Mouse (Mus musculus): ENCODE measurements around the gene Lgr5. TPM values are rescaled to one million over a fixed set of nuclear protein-coding genes. Genes with fewer than 3 reads are reported as not detected.

Gene Lgr5
- polyA plus RNA-seq, 1 experiment: not detected

DNA sequence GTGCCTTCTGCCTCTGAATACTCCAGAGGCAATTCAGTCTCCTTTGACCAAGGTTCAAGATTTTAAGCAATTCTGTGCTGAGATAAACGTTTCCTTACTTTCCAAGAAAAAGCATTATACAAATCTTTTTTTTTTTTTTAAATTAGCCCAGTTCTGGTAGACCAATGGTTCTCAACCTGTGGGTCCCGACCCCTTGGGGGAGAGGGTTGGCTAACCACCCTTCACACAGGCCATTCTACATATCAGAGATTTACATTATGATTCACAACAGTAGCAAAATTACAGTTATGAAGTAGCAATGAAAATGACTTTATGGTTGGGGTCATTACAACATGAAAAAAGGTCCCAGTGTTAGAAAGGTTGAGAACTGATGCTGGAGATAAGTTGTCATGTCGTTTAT lies 36.5 kb downstream of the Lgr5 start:
- no peak overlapping the region for H3K27ac ChIP-seq (replicated peaks; ENCODE audit: low read depth, low read length)
- no peaks in the 10 kb centered on the region for H3K4me1 ChIP-seq (ENCODE audit: control insufficient read depth, insufficient read depth, insufficient read length, low read length)
- no peak overlapping the region for H3K4me3 ChIP-seq (ENCODE audit: insufficient read depth, low read depth, low read length)

DNA sequence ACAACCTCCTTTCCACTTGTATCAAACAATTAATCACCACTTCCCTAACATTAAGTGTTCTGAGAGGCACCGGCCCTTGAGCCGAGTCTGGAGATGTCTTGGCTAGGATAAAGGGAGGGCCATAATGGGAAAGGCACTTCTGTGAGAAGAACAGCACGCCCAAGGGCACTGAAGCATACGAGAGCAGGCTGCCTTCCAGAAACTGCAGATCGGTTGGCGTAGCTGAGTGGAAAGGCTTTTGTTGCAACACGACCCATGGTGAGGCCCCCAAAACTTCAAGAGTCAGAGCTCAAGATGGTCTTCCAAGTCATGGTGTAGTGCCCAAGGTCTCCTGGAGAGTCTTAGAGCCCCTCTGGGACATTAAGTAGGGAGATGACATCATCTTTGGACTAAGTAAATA lies 37.3 kb downstream of the Lgr5 start:
- Histone ChIP-seq H3K4me1 (ENCODE audit: control insufficient read depth, insufficient read depth, insufficient read length, low read length) (no peaks in the 10 kb centered on the region), H3K4me3 (ENCODE audit: insufficient read depth, low read depth, low read length) (no peak overlapping the region), H3K27ac (replicated peaks; ENCODE audit: low read depth, low read length) (no peak overlapping the region)

DNA sequence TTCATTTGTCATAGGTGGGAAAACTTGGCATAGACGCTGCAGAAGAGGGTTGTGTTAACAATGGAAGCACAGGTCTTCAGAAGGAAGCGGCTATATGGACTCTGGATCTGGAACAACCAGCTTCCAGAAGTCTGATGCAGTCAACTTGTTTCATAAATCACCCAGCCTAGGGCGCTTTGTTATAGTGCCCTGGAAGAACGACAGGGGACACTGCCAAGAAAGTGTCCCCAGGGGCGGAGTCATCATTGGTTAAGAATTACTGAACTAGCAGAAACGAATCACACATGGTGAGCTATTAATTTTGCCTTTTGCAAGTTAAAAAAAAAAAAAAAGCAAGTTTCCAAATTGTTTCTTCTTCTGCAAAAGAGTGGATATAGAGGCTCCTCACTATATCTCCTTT lies 44.7 kb downstream of the Lgr5 start:
- no peak overlapping the region for H3K27ac ChIP-seq (replicated peaks; ENCODE audit: low read depth, low read length)
- H3K4me1 ChIP-seq (ENCODE audit: control insufficient read depth, insufficient read depth, insufficient read length, low read length): no peaks in the 10 kb centered on the region
- H3K4me3 ChIP-seq (ENCODE audit: insufficient read depth, low read depth, low read length): no peak overlapping the region

DNA sequence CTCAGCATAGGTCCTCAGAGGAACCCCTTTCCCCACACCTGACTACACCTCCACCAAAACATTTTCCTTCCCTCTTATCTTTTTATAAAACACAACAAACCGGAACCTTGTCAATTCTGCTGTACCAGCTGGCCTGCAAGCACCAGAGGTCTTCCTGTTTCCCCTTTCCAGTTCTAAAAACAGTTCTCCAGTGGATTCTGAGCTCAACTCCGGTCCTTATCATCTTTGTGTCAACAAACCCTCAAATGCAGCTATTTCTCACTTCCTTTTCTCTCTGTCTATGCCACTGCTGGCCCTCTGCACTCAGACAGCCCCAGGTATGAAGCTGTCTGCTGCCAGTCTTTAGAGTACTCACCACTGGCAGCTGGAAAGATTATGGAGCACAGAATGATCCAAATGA lies 56.8 kb downstream of the Lgr5 start:
- Histone ChIP-seq H3K27ac (replicated peaks; ENCODE audit: low read depth, low read length) (no peak overlapping the region), H3K4me3 (ENCODE audit: insufficient read depth, low read depth, low read length) (no peak overlapping the region), H3K4me1 (ENCODE audit: control insufficient read depth, insufficient read depth, insufficient read length, low read length) (no peaks in the 10 kb centered on the region)

DNA sequence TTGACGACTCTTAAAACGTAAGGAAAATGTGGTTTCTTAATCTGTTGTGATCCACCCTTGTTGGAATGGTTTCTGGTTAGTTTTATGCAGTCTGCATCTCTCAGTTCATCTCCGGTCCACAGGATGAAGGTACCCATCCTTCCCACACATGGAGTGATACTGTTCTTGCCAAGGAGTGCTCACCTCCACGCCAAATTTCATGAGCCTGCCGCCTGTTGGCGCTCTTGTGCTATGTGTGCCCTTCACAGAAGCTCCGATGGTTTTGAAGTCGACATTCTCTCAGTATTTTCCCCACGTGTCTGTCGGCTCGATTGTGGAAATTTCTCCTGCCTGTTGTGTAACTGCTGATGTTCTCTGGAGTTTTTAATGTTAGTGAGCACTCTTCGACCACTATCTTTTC lies 57.8 kb downstream of the Lgr5 start:
- H3K4me3 ChIP-seq (ENCODE audit: insufficient read depth, low read depth, low read length): no peak overlapping the region
- H3K4me1 ChIP-seq (ENCODE audit: control insufficient read depth, insufficient read depth, insufficient read length, low read length): no peaks in the 10 kb centered on the region
- H3K27ac ChIP-seq (replicated peaks; ENCODE audit: low read depth, low read length): no peak overlapping the region

DNA sequence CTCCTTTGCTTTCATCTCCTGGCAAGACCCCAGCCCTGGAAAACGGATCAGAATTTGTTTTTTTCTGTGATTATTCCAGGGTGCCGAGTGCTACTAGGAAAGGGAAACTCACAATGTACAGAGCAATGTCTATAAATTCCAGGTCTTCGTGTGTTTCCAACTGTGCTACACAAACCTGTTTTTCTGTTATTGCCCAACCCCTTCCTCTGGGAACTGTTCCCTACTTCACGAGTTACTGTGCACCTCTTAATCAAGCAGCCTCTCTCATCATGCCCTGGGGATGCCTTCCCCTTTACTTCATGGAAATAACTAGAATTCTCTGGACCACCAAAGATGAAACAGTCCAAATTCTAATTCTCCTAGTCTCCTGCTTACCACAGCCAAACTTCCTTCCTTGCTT lies 58.7 kb downstream of the Lgr5 start:
- Histone ChIP-seq H3K27ac (replicated peaks; ENCODE audit: low read depth, low read length) (no peak overlapping the region), H3K4me1 (ENCODE audit: control insufficient read depth, insufficient read depth, insufficient read length, low read length) (no peaks in the 10 kb centered on the region), H3K4me3 (ENCODE audit: insufficient read depth, low read depth, low read length) (no peak overlapping the region)

DNA sequence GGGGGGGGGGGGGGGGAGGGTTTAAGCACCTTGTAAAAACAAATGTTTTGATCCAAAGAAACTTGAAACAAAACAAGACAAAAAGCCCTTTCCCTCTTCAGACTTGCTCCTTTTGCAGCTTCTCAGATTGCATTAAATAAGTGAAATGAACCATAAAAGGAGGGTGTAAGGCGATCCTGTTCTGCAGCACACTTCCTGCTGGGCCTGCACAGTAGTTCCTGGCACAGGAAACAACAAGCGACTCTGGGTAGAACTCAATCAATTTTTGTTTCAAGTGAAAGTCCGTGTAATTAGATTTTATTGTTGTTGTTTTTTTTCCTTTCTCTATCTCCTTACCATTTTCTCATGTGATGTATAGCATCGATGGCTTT lies 66.5 kb downstream of the Lgr5 start:
- Histone ChIP-seq H3K4me1 (ENCODE audit: control insufficient read depth, insufficient read depth, insufficient read length, low read length) (no peaks in the 10 kb centered on the region), H3K4me3 (ENCODE audit: insufficient read depth, low read depth, low read length) (no peak overlapping the region), H3K27ac (replicated peaks; ENCODE audit: low read depth, low read length) (no peak overlapping the region)

DNA sequence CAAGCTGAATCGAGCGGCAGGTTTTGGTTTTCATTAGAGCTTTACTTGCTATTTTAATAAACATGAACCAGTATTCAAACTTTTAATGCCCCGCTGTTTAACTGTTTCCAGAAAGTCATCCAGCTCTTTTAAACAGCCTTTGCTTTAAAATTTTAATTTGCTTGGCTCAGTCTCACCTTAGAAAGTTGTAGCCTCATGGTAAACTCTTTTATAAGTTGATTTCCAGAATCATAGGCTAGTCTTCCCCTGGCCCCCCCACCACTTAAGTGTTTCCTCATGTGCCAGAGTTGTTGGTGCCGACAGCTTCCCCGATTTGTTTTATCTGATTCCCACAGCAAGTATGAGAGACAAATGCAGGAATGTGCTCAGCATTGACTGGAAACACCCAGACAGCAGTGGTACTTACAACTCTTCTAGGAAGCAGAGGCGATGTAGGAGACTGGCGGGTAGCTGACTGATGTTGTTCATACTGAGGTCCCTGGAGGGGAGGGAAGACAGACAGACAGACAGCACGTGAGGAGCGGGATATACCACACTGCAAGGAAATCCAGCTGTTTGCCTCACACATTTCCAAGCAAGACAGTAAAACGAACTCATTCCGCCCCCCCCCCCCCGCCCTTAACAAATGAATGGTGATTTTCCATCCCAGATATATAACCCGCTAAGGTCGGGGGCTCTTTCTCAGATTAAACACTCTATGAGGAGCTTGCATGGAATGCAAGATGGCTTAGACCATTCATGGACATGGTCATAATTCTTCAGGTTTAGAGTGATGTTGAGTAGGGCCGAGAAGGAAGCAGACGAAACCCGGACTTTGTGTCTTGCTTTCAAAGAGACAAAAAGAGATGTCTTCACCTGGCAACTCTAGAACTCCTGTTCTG lies 67.1 kb downstream of the Lgr5 start:
- Histone ChIP-seq H3K27ac (replicated peaks; ENCODE audit: low read depth, low read length) (no peak overlapping the region), H3K4me3 (ENCODE audit: insufficient read depth, low read depth, low read length) (no peak overlapping the region), H3K4me1 (ENCODE audit: control insufficient read depth, insufficient read depth, insufficient read length, low read length) (no peaks in the 10 kb centered on the region)

DNA sequence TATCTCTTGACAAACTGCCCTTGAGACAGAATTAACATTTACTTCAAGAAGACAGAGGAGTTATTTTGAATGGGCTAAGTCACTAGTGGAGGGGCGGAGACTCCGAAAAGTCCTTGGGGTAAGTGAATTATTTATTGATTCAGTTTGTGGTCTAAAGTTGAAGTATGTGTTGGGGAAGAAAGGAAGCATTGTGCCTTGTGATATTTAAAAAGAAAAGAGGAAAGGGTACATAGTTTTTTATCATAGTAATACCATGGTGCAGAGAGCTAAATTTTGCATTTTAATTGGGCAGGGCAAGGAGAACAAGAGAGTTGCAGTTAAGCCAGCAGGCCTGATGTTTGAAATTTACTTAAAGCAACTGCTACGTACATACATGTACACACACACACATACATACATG lies 68.7 kb downstream of the Lgr5 start:
- Histone ChIP-seq H3K4me1 (ENCODE audit: control insufficient read depth, insufficient read depth, insufficient read length, low read length) (no peaks in the 10 kb centered on the region), H3K27ac (replicated peaks; ENCODE audit: low read depth, low read length) (no peak overlapping the region), H3K4me3 (ENCODE audit: insufficient read depth, low read depth, low read length) (no peak overlapping the region)

DNA sequence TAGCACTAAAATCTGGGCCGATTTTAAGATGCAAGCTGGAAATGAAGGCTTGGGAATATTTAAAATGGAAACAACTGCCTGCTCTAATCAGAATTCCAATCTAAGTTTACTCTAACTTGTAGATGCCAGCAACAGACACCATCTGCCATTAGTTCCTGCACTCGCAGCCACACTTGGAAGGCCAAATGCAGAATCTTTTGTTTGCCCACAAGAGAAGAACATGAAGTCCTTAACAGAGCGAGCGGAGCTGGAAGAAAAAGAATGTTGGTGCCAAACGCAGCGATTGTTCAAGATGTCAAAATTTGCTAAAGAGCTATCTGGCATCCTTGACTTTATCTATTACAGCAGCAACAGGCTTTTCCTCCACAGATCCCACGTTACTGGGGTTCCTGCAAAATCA lies 72.1 kb downstream of the Lgr5 start:
- no peaks in the 10 kb centered on the region for H3K4me1 ChIP-seq (ENCODE audit: control insufficient read depth, insufficient read depth, insufficient read length, low read length)
- no peak overlapping the region for H3K4me3 ChIP-seq (ENCODE audit: insufficient read depth, low read depth, low read length)
- H3K27ac ChIP-seq (replicated peaks; ENCODE audit: low read depth, low read length): no peak overlapping the region

DNA sequence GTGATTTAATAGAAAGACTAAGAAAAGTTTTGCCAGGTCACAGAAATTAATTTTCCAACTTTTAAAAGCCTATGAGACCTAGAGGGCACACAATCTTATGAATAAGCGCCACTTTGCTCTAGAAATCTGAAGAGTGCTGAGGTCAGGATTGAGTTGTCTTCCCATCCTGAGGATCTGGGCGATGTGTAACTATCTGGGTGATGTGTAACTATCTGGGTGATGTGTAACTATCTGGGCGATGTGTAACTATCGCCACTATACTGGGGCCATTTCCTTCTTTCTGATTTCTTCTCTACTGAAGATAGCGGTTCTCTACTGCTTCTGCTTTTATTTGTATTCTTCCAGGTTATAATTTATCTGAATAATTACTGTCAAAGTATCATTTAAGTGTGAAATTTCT lies 76.6 kb downstream of the Lgr5 start:
- no peak overlapping the region for H3K4me3 ChIP-seq (ENCODE audit: insufficient read depth, low read depth, low read length)
- H3K4me1 ChIP-seq (ENCODE audit: control insufficient read depth, insufficient read depth, insufficient read length, low read length): no peaks in the 10 kb centered on the region
- H3K27ac ChIP-seq (replicated peaks; ENCODE audit: low read depth, low read length): no peak overlapping the region

DNA sequence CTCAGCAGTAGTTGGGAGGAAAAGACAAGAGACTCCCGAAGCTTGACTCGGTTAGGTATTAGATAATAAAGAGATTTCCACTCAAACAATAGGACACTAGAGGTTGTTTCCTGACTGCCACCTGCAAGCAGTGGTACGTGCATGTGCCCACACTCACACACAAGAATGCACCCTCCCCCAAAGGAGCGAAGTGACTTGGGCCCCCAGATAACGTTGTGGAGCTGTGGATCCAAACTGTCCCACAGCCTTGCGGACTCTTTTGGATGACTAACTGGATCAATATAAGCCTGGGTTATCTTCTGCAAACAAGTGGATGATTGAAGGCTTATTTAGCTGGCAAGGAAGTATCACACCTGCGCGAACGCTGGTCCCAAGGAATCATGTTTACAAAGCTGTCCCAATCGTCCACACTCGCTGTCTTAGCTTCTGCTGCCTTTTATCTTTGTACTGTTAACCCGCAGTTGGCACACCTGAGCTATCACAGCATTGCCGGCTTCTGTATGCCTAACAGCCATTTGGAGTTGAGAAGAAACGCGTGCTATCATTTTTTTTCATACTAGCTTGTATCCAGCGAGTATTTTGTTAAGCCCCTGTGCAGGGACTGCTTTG lies 81.8 kb downstream of the Lgr5 start:
- H3K27ac ChIP-seq (replicated peaks; ENCODE audit: low read depth, low read length): no peak overlapping the region
- no peaks in the 10 kb centered on the region for H3K4me1 ChIP-seq (ENCODE audit: control insufficient read depth, insufficient read depth, insufficient read length, low read length)
- H3K4me3 ChIP-seq (ENCODE audit: insufficient read depth, low read depth, low read length): no peak overlapping the region

DNA sequence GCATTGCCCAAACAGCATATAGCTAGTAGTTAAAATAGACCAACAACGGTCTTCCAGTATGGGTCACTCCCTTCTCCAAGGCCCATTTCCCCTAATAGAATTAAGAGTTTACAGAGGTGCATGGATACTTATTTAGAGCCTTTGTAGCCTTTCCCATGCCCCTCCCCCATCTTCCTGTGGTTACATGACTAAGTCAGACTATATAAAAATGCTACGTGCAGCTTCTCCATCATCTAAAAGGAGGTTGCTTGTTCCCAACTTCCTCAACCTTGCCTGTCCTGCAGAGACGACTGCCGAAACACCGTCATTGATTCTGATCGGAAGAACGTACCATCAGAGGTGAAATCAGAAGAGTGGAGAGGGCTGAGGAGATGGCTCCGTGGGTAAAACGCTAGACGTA lies 82.4 kb downstream of the Lgr5 start:
- Histone ChIP-seq H3K4me3 (ENCODE audit: insufficient read depth, low read depth, low read length) (no peak overlapping the region), H3K27ac (replicated peaks; ENCODE audit: low read depth, low read length) (no peak overlapping the region), H3K4me1 (ENCODE audit: control insufficient read depth, insufficient read depth, insufficient read length, low read length) (no peaks in the 10 kb centered on the region)

DNA sequence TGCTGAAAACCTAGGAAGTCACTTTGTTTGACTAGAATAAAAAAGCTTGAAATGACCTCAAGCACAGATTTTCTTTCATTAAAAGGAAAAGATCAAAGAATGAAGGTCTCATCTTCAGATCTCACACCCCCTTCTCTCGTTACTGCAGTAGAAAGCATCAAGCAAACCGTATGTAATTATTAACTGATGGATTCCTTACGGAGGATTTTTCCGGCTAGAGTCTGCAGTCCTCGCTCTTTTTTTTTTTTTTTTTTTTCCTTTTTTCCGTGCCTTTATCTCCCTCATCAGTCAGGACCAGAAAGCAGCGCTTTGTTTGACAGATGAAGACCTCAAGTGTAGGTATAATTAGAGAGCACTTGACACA lies 93.8 kb downstream of the Lgr5 start:
- Histone ChIP-seq H3K4me1 (ENCODE audit: control insufficient read depth, insufficient read depth, insufficient read length, low read length) (no peaks in the 10 kb centered on the region), H3K27ac (replicated peaks; ENCODE audit: low read depth, low read length) (no peak overlapping the region), H3K4me3 (ENCODE audit: insufficient read depth, low read depth, low read length) (no peak overlapping the region)

DNA sequence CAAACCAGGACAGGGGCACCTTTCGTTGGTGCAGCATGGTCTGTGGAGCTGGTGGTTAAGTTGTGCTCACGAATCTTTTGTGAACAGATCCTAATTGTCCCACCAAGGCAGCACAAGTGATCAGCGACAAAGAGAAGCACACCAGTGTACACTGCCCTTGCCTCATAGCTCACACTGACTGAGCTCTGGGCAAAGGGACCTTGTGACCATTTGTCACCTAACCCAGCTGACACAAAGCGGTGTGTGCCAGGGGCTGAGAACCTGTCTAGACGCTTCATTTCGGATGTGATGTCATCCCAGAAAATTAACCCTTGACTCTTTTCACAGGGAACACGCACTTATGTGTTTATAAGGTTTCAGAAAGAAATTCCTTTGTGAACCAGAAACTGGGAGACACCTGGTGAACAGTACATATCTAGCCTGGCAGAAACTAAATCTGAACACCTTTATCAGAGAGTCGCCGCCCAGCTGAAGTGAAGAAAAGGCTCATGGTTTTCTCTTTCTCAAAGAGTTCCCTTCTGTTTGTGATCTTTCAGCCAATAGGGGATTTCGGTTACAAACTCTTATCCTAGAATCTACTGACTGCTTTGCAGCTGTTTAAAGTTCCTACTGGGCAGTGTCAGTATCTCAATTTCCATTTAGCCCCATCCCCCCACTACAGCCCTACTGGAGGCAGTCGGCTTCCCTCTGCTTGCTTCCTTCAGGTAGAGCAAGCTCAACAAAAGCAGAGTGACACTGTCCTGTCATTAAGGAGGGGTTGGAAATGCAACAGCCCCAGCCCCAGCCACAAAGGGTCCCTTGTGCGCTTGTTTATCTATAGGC lies 94.4 kb downstream of the Lgr5 start:
- no peaks in the 10 kb centered on the region for H3K4me1 ChIP-seq (ENCODE audit: control insufficient read depth, insufficient read depth, insufficient read length, low read length)
- H3K27ac ChIP-seq (replicated peaks; ENCODE audit: low read depth, low read length): no peak overlapping the region
- no peak overlapping the region for H3K4me3 ChIP-seq (ENCODE audit: insufficient read depth, low read depth, low read length)
